Mouse (Mus musculus) bone marrow, adult 2 months (tissue): ENCODE results near the gene Angpt4.

Source experiments
- CTCF ChIP-seq: fragments of 200-500 bp; IDR thresholded peaks from 2 replicates; pipeline ENCODE4 v1.5.1; 2011; ENCODE audit warnings: low read length, control low read depth; ENCODE audit not compliant: control insufficient read depth, insufficient read depth
- POLR2A ChIP-seq: fragments of 200-500 bp; IDR thresholded peaks from 2 replicates; pipeline ENCODE4 v1.6.1; 2011; ENCODE audit warnings: low read depth, mild to moderate bottlenecking, control low read depth, low read length, borderline replicate concordance; ENCODE audit not compliant: control insufficient read depth

DNA sequence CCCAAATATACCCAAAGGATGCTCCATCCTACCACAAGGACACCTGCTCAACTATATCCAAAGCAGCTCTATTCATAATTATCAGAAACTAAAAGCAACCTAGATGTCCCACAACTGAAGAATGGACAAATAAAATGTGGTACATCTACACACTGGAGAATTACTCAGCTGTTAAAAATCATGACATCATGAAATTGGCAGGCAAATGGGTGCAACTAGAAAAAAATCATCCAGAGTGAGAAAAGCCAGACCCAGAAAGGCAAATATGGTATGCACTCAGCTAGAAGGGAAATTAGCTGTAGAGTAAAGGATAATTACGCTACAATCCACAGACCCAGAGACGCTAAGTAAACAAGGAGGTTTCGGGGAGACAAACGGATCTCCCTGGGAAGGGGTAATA is 10.2 kb upstream of the Angpt4 start:
- TF ChIP-seq CTCF (no peak), POLR2A (no peak)
